Mouse (Mus musculus) brain, embryonic 14.5 days (tissue): ENCODE results near the gene March5. TPM values are rescaled to one million over a fixed set of nuclear protein-coding genes. Genes with fewer than 3 reads are reported as not detected.
"Not testable (repeated sequence)": the region's sequence is repeated elsewhere in the genome, so short reads cannot be mapped to it uniquely, and the experiment has no call there.

Experiments
- DNase-seq: peaks from one replicate; pipeline ENCODE4 v3.0.0-alpha.2; 2011; ENCODE audit warnings: low read depth
- CTCF ChIP-seq: fragments of 200-500 bp; IDR thresholded peaks from 2 replicates; pipeline ENCODE4 v1.5.1; 2012; ENCODE audit warnings: inconsistent platforms, mild to moderate bottlenecking, moderate library complexity, borderline replicate concordance; ENCODE audit not compliant: insufficient read depth, insufficient read length; ENCODE audit errors: extremely low read depth
- POLR2A ChIP-seq: fragments of 200-500 bp; IDR thresholded peaks from 2 replicates; pipeline ENCODE4 v1.6.1; 2012; ENCODE audit warnings: mild to moderate bottlenecking, inconsistent platforms, borderline replicate concordance; ENCODE audit not compliant: poor library complexity, insufficient read depth, insufficient read length, severe bottlenecking; ENCODE audit errors: extremely low read depth
- polyA plus RNA-seq: library from polyadenylated mRNA; depleted of rRNA; stranded (reverse); fragments of >200 nt; gene quantifications from 2 replicates; pipeline ENCODE4 v1.2.3, GENCODE M21; 2012

The March5 gene
- polyA plus RNA-seq, 1 experiment, result 98.1 TPM

- TF ChIP-seq POLR2A (no peak), CTCF (no peak)
- DNase-seq, result no peak
These were observed 18.9 kb upstream of the March5 start for GRCm38 (mm10) chr19:37188366-37188948.

- TF ChIP-seq CTCF (no peak), POLR2A (no peak)
- DNase-seq, result no peak
These were observed 14.8 kb upstream of the March5 start for GRCm38 (mm10) chr19:37192475-37193058.

GRCm38 (mm10) chr19:37198165-37198880 lies 9.0 kb upstream of the March5 start:
- DNase-seq, result no peak

GRCm38 (mm10) chr19:37199889-37200288 lies 7.5 kb upstream of the March5 start:
- DNase-seq, result no peak
- TF ChIP-seq POLR2A, result no peak
- TF ChIP-seq CTCF, result no peak

More at GRCm38 (mm10) chr19:37198165-37198880, 9.0 kb upstream of the March5 start:
- TF ChIP-seq POLR2A (no peak), CTCF (no peak)

GRCm38 (mm10) chr19:37203371-37203770 lies 4.0 kb upstream of the March5 start:
- DNase-seq, result no peak
- TF ChIP-seq CTCF, result no peak
- no peak for TF ChIP-seq POLR2A

GRCm38 (mm10) chr19:37205155-37205554 lies 2.2 kb upstream of the March5 start:
- not testable (repeated sequence) for DNase-seq

GRCm38 (mm10) chr19:37206641-37207302 lies 571 bp upstream of the March5 start:
- peak; percentile 66 for DNase-seq

GRCm38 (mm10) chr19:37208176-37208755 lies 923 bp downstream of the March5 start, which contains the start of gene Cpeb3:
Gene Cpeb3 (minus strand): TSS chr19:37208601.
- TF ChIP-seq POLR2A (no peak), CTCF (peak; percentile 43; the same call in 1 of the 2 replicates)
- peak; percentile 75 for DNase-seq

More at GRCm38 (mm10) chr19:37206641-37207302, 571 bp upstream of the March5 start:
- no peak for TF ChIP-seq CTCF
- TF ChIP-seq POLR2A, result no peak

- DNase-seq, result no peak
- no peak for TF ChIP-seq POLR2A
- TF ChIP-seq CTCF, result no peak
These were observed 1.6 kb downstream of the March5 start for GRCm38 (mm10) chr19:37208986-37209385.

GRCm38 (mm10) chr19:37209467-37210128 lies 2.3 kb downstream of the March5 start:
- TF ChIP-seq POLR2A (no peak), CTCF (peak; percentile 11; the same call in 1 of the 2 replicates)
- peak; percentile 18 for DNase-seq
